Comparison of ENCODE assay signal across 8 mouse cellular contexts in the genomic region with DNA sequence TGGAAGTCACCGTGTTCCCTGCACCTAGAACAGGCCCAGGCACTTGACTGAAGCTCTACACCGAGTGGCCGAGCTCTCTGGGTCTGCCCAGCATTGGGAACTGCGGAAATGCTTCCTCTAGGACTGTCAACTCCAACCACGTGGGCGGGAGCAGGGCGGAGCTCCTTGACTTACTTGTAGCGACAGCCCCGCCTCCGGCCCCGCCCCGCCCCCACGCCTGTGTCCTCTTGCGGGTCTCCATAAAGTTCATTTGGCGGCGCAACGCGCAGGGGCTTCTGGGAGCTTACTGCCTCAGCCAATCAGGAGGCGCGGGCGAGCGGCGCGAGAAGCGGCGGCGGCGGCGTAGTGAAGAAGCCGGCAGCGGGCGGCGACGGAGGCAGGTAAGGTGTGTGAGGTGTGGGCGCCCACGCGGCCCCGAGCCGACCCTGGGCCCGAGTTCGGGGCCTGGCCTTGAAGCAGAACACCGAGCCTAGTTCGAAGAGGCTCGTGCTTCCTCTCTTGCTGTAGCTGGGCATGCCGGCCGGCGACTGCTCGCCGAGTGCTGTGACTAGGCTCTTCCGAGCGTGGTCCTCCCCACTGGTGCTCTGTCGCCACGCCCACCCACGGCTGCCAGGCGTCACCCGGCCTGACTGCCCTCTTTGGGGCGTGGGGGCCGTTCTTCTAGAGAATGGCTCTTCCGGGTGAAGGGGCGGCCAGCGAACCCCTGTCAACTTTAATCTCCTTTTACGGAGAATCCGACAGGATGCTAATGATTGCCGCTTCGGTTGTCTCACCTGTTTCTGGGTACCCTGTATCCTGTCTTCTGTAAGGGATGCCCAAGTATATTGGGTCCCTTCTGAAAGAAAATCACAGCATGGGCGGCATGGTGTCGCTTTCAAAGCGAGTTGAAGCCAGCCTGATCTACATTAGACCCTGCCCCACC. TPM values are rescaled to one million over a fixed set of nuclear protein-coding genes. Genes with fewer than 3 reads are reported as not detected.
A peak's percentile ranks its signal among the peaks of the same experiment; 100 is the strongest.
DNase-seq lines count a peak whose midpoint lies in the region; ATAC-seq and TF ChIP-seq lines count a peak whose summit lies in the region.

TSS of gene Nup93 (plus strand) at position 313 of the 922 bp plus-strand sequence.

- peak within 1 kb of the TSS; percentile 91 for H3K9ac ChIP-seq in MEL (ENCODE audit: control insufficient read depth, low read depth, low read length, poor library complexity, severe bottlenecking)
- H3K9ac ChIP-seq in forebrain, postnatal 0 days: peak within 1 kb of the TSS; percentile 74
- peak within 1 kb of the TSS; percentile 60 for H3K9ac ChIP-seq in lung, embryonic 15.5 days

- no peak for TF ChIP-seq CTCF in MEL (IDR thresholded peaks at IDR 0.05 in 2 of 3, conservative IDR thresholded peaks at IDR 0.05 in 1 of 3; ENCODE audit: control insufficient read depth in 1 of 3, insufficient read depth in 1 of 3, low read depth in 2 of 3, low read length in 3 of 3, poor library complexity in 1 of 3, severe bottlenecking in 1 of 3)
- TF ChIP-seq CTCF in cerebellum, adult 2 months (IDR thresholded peaks at IDR 0.05; ENCODE audit: borderline replicate concordance, insufficient read depth, low read depth, low read length): no peak
- TF ChIP-seq CTCF in forebrain, postnatal 0 days (IDR thresholded peaks at IDR 0.05; ENCODE audit: low read depth): no peak

- peaks cover 0 to 15% of the 10 kb centered on the region in 2 experiments; a peak in 2 of 4 replicates for H3K4me1 ChIP-seq in MEL (ENCODE audit: control insufficient read depth in 1 of 2, insufficient read depth in 2 of 2, low read length in 2 of 2)
- H3K4me1 ChIP-seq in cerebellum, adult 2 months (ENCODE audit: control insufficient read depth, insufficient read depth, low read length): peaks cover 9% of the 10 kb centered on the region
- 0 out of 2 replicates have a peak, but pooled peaks cover 1% of the 10 kb centered on the region for H3K4me1 ChIP-seq in forebrain, postnatal 0 days (ENCODE audit: insufficient read depth)
- H3K4me1 ChIP-seq in lung, embryonic 15.5 days: peaks cover 20% of the 10 kb centered on the region

- peak within 1 kb of the TSS; percentile 80 for H3K4me2 ChIP-seq in forebrain, postnatal 0 days (ENCODE audit: low read depth)
- H3K4me2 ChIP-seq in lung, embryonic 15.5 days: peak within 1 kb of the TSS; percentile 82

- ATAC-seq in forebrain, postnatal 0 days: peak; percentile 97
- peak; percentile 97 for ATAC-seq in lung, embryonic 15.5 days (ENCODE audit: borderline replicate concordance, extremely low read depth, low FRiP score, low TSS enrichment)

- H3K27me3 ChIP-seq in MEL (ENCODE audit: control insufficient read depth in 1 of 2, insufficient read depth in 2 of 2, low read length in 2 of 2): peaks cover 2 to 3% of the 10 kb centered on the region in 2 experiments; a peak in 3 of 4 replicates
- H3K27me3 ChIP-seq in cerebellum, adult 2 months (ENCODE audit: control insufficient read depth, insufficient read depth, low read length): no peaks in the 10 kb centered on the region
- no peaks in the 10 kb centered on the region for H3K27me3 ChIP-seq in forebrain, postnatal 0 days (ENCODE audit: insufficient read depth, low read length)
- no peaks in the 10 kb centered on the region for H3K27me3 ChIP-seq in lung, embryonic 15.5 days

- 1% methylated on average over 68 of the region's 68 CpGs for WGBS in cerebellum, adult 2 months
- under 1% methylated on average over 68 of the region's 68 CpGs for WGBS in forebrain, postnatal 0 days
- under 1% methylated on average over 68 of the region's 68 CpGs for WGBS in lung, embryonic 15.5 days

- peaks cover 28% of the 10 kb centered on the region for H3K79me2 ChIP-seq in MEL (ENCODE audit: control insufficient read depth, insufficient read depth, low read length, poor library complexity)

- peak within 1 kb of the TSS; percentile 89 to 90 for H3K4me3 ChIP-seq in MEL (ENCODE audit: control insufficient read depth in 1 of 2, insufficient read depth in 1 of 2, low read depth in 2 of 2, low read length in 2 of 2)
- H3K4me3 ChIP-seq in cerebellum, adult 2 months (replicated peaks; ENCODE audit: insufficient read depth, low read depth, low read length): peak within 1 kb of the TSS; percentile 83
- H3K4me3 ChIP-seq in forebrain, postnatal 0 days (ENCODE audit: low read depth, low read length): peak within 1 kb of the TSS; percentile 78
- peak within 1 kb of the TSS; percentile 59 for H3K4me3 ChIP-seq in lung, embryonic 15.5 days

- no peaks in the 10 kb centered on the region for H3K9me3 ChIP-seq in MEL (replicated peaks; ENCODE audit: insufficient read depth, low read length)
- H3K9me3 ChIP-seq in forebrain, postnatal 0 days (ENCODE audit: low read length): no peaks in the 10 kb centered on the region
- H3K9me3 ChIP-seq in lung, embryonic 15.5 days: no peaks in the 10 kb centered on the region

- H3K36me3 ChIP-seq in MEL (ENCODE audit: control insufficient read depth in 1 of 2, insufficient read depth in 2 of 2, low read length in 2 of 2): peaks cover 0 to 12% of the 10 kb centered on the region in 2 experiments; a peak in 2 of 4 replicates
- H3K36me3 ChIP-seq in forebrain, postnatal 0 days (ENCODE audit: insufficient read depth): no peaks in the 10 kb centered on the region
- H3K36me3 ChIP-seq in lung, embryonic 15.5 days: no peaks in the 10 kb centered on the region

- H3K27ac ChIP-seq in MEL (ENCODE audit: control insufficient read depth, low read depth, low read length): peak within 1 kb of the TSS; percentile 68
- peak within 1 kb of the TSS; percentile 52 for H3K27ac ChIP-seq in cerebellum, adult 2 months (ENCODE audit: insufficient read depth, low read length)
- H3K27ac ChIP-seq in forebrain, postnatal 0 days (ENCODE audit: low read depth, low read length): peak within 1 kb of the TSS; percentile 64
- H3K27ac ChIP-seq in lung, embryonic 15.5 days: peak within 1 kb of the TSS; percentile 51

- TF ChIP-seq EP300 in MEL (IDR thresholded peaks at IDR 0.05; ENCODE audit: low read depth in 1 of 2, low read length in 2 of 2): 0 out of 4 replicates have a peak, but pooled peaks of 1 of the 2 experiments have one; percentile 7

- TF ChIP-seq RAD21 in MEL (IDR thresholded peaks at IDR 0.05; ENCODE audit: low read depth, low read length): no peak

- DNase-seq in MEL (ENCODE audit: low read depth, low spot score): peak; percentile 99
- peak; percentile 96 to 99 for DNase-seq in cerebellum, adult 2 months
- DNase-seq in forebrain, postnatal 0 days: peak; percentile 97
- peak; percentile 98 for DNase-seq in heart, postnatal 4 days
- DNase-seq in layer of hippocampus, adult 8-10 months (ENCODE audit: low spot score in 2 of 2): peak; percentile 98
- DNase-seq in ovary, adult 18-20 months (ENCODE audit: low spot score): peak; percentile 97
- DNase-seq in thymus, postnatal 0 days (ENCODE audit: low spot score): peak; percentile 94

- peak; percentile 91 to 93 for TF ChIP-seq POLR2A in MEL (IDR thresholded peaks at IDR 0.05; ENCODE audit: control insufficient read depth in 1 of 2, insufficient read depth in 1 of 2, low read depth in 1 of 2, low read length in 2 of 2, poor library complexity in 1 of 2)
- peak; percentile 77; the same call in 1 of the 2 replicates for TF ChIP-seq POLR2A in cerebellum, adult 2 months (IDR thresholded peaks at IDR 0.05; ENCODE audit: borderline replicate concordance, insufficient read depth, low read length)

TF ChIP-seq in MEL, 35 proteins besides CTCF, POLR2A, EP300 and RAD21:
- TF ChIP-seq ZMIZ1 (IDR thresholded peaks at IDR 0.05; ENCODE audit: low read depth, low read length) (peak; percentile 66), MXI1 (IDR thresholded peaks at IDR 0.05; ENCODE audit: low read depth, low read length) (peak; percentile 98), MYB (IDR thresholded peaks at IDR 0.05; ENCODE audit: low read depth, low read length) (no peak), MYC (IDR thresholded peaks at IDR 0.05; ENCODE audit: low read depth, low read length) (peak; percentile 70; the same call in 1 of the 2 replicates), ZKSCAN1 (IDR thresholded peaks at IDR 0.05; ENCODE audit: low read depth, low read length) (no peak), POLR2AphosphoS2 (IDR thresholded peaks at IDR 0.05; ENCODE audit: low read length) (peak; percentile 68; the same call in 1 of the 2 replicates), TBP (IDR thresholded peaks at IDR 0.05; ENCODE audit: low read depth, low read length) (no peak), RCOR1 (IDR thresholded peaks at IDR 0.05; ENCODE audit: low read depth, low read length) (no peak), HCFC1 (IDR thresholded peaks at IDR 0.05; ENCODE audit: low read depth, low read length) (peak; percentile 88), SIN3A (IDR thresholded peaks at IDR 0.05; ENCODE audit: low read length) (peak; percentile 85), MAX (IDR thresholded peaks at IDR 0.05; ENCODE audit: low read length) (peak; percentile 83), ELF1 (IDR thresholded peaks at IDR 0.05; ENCODE audit: low read depth, low read length) (peak; percentile 67), NELFE (IDR thresholded peaks at IDR 0.05; ENCODE audit: low read depth, low read length) (peak; percentile 90), TCF12 (IDR thresholded peaks at IDR 0.05; ENCODE audit: low read depth, low read length) (peak; percentile 33), ZNF384 (IDR thresholded peaks at IDR 0.05; ENCODE audit: low read depth, low read length) (0 out of 2 replicates have a peak, but pooled peaks have one; percentile 14), USF1 (IDR thresholded peaks at IDR 0.05; ENCODE audit: low read depth, low read length) (peak; percentile 87), MAZ (IDR thresholded peaks at IDR 0.05; ENCODE audit: low read depth, low read length) (peak; percentile 57; the same call in 1 of the 2 replicates), NRF1 (IDR thresholded peaks at IDR 0.05; ENCODE audit: insufficient read depth, low read depth, low read length, poor library complexity, severe bottlenecking) (peak; percentile 61)
TF ChIP-seq in MEL: peak in this region for 14.

RNA-seq across cellular contexts. Expression of gene Nup93, which starts in this region (rescaled TPM):
- total RNA-seq in MEL (2012; rRNA removed): 71.6 and 75.5 TPM in 2 replicates
- polyA plus RNA-seq in MEL (2012; ENCODE audit: insufficient read depth in 1 of 2, insufficient read length in 2 of 2, low read depth in 1 of 2, low replicate concordance in 2 of 2, missing spikeins in 1 of 2): 100 to 1,000 TPM; 110 to 292 TPM
- polyA plus RNA-seq in cerebellum, adult 2 months (2012; rRNA removed): 29.1 and 30.5 TPM in 2 replicates
- 43.7 and 44.5 TPM in 2 replicates for total RNA-seq in forebrain, postnatal 0 days (2014; rRNA removed)
- 31.4 and 36.7 TPM in 2 replicates for polyA plus RNA-seq in forebrain, postnatal 0 days (2015; fragmentation: Nextera tagmentation; extraction: Ambion mirVana)
- 10 to 100 TPM; 45.1 to 52.7 TPM for total RNA-seq in heart, postnatal 4 days (2021)
- 10 to 100 TPM; 56.4 to 66.3 (median 63.1) TPM for total RNA-seq in layer of hippocampus, adult 8-10 months (2022)
- 99.9 and 101 TPM in 2 replicates for polyA plus RNA-seq in lung, embryonic 15.5 days (2015; fragmentation: Nextera tagmentation; extraction: Ambion mirVana)
- polyA plus RNA-seq in thymus, postnatal 0 days (2015; fragmentation: Nextera tagmentation; extraction: Ambion mirVana): 48.3 and 54.2 TPM in 2 replicates

Comparison
In these comparisons a context has a peak if more than half of its experiments do, and no peak if none do; other contexts are left out.
1. Peak in every context shown above with its lines: DNase-seq, ATAC-seq, H3K4me3 ChIP-seq and H3K27ac ChIP-seq.